Mouse (Mus musculus): ENCODE measurements at regions not wholly inside any gene's neighbourhood (a gene's known extent, or its start where the extent isn't known, plus 50 kb on each side); places are given as distances from the start of the nearest gene placed in this dataset.

GRCm38 (mm10) chr9:79392020-79392419 is 326.6 kb downstream of the Col12a1 start:
- no peak for TF ChIP-seq POLR2A (IDR thresholded peaks at IDR 0.05; ENCODE audit: insufficient read depth, low read length)
- TF ChIP-seq CTCF (IDR thresholded peaks at IDR 0.05; ENCODE audit: low read depth, low read length): no peak

All from ES-Bruce4 (cell line).